ENCODE assay signal across 18 mouse cellular contexts in genomic region chr5:64824765-64825164, GRCm38 (mm10). TPM values are rescaled to one million over a fixed set of nuclear protein-coding genes. Genes with fewer than 3 reads are reported as not detected.
DNase-seq lines count a peak whose midpoint lies in the region.
"Had no signal": no experiment of that assay in that cellular context is flagged by ENCODE, and none has a peak within 500 bp of the region (broad histone marks: within the 10 kb centered on the region; RNA-seq: fewer than 3 reads in every experiment).

No protein-coding gene starts in this region.

- peak; percentile 78 for DNase-seq in layer of hippocampus, adult 11-12 months (ENCODE audit: low spot score)
- no peak for DNase-seq in layer of hippocampus, postnatal 25 days (ENCODE audit: extremely low spot score in 1 of 2, low spot score in 1 of 2)
- peak; percentile 48 for DNase-seq in NIH3T3 (ENCODE audit: low read depth)
- DNase-seq in c-Kit-negative CD71-positive TER-119-positive erythroid progenitor cells, embryonic 14.5 days (ENCODE audit: low read depth, low spot score), result peak; percentile 13
- DNase-seq in layer of hippocampus, postnatal 36 days, result peak; percentile 63 to 71
- DNase-seq in neural tube, embryonic 10.5 days (ENCODE audit: extremely low spot score, low spot score), result no peak
- no peak for DNase-seq in T-cell, adult 2 months (ENCODE audit: low spot score)
- DNase-seq: adrenal gland, adult 8-10 months; B cell, adult 2 months; cerebellum, adult 8-10 months; cerebellum, postnatal 36 days; embryo, embryonic 11 days; gastrocnemius, postnatal 10 days; heart, adult 18-20 months; kidney, adult 2 months; kidney, postnatal 10 days; retina, postnatal 1 day; thymus, postnatal 25 days had no signal

RNA-seq across cellular contexts. Expression of gene Klf3, which starts 21.6 kb away (rescaled TPM):
- total RNA-seq in layer of hippocampus, postnatal 25 days (2021), result 10 to 100 TPM; 50.0 to 56.1 TPM
- 10 to 100 TPM; 49.7 to 52.7 TPM for total RNA-seq in layer of hippocampus, postnatal 36 days (2021)

Comparison
In these comparisons a context has a peak if more than half of its experiments do, and no peak if none do; other contexts are left out.
1. DNase-seq: peak in layer of hippocampus, adult 11-12 months (single experiment), NIH3T3 (single experiment), c-Kit-negative CD71-positive TER-119-positive erythroid progenitor cells, embryonic 14.5 days (single experiment) and layer of hippocampus, postnatal 36 days (2 of 2); none in layer of hippocampus, postnatal 25 days (0 of 2), neural tube, embryonic 10.5 days (single experiment) and T-cell, adult 2 months (single experiment).